Mouse (Mus musculus) erythroblast, embryonic 14.5 days (primary cell): Measurements from ENCODE around the gene Tox3.

ENCODE experiments used
- GATA1 ChIP-seq: IDR thresholded peaks from 2 replicates; pipeline ENCODE4 v1.6.1; 2012; ENCODE audit warnings: low read length, inconsistent platforms, mixed read lengths
- TAL1 ChIP-seq: IDR thresholded peaks from 3 replicates; pipeline ENCODE4 v1.6.1; 2012; ENCODE audit warnings: low read length, inconsistent platforms, mixed read lengths

- TF ChIP-seq GATA1 (no peak), TAL1 (no peak)
Observed at GRCm38 (mm10) chr8:90321255-90321654, 26.9 kb downstream of the Tox3 start.
